Mouse (Mus musculus) heart, postnatal 0 days (tissue): ENCODE measurements around the gene Ccdc27.

Source experiments
- CTCF ChIP-seq: IDR thresholded peaks from 2 replicates; pipeline ENCODE4 v1.5.1; 2016; ENCODE audit warnings: antibody characterized with exemption, control low read depth, low read depth
- EP300 ChIP-seq: IDR thresholded peaks from 2 replicates; pipeline ENCODE4 v1.6.1; 2016; ENCODE audit warnings: antibody characterized with exemption, low read depth

GRCm38 (mm10) chr4:154085856-154086255 is 43.4 kb upstream of the Ccdc27 start:
- TF ChIP-seq CTCF: no peak
- no peak for TF ChIP-seq EP300
